Comparison of ENCODE assay signal across 12 mouse cellular contexts in the genomic region with DNA sequence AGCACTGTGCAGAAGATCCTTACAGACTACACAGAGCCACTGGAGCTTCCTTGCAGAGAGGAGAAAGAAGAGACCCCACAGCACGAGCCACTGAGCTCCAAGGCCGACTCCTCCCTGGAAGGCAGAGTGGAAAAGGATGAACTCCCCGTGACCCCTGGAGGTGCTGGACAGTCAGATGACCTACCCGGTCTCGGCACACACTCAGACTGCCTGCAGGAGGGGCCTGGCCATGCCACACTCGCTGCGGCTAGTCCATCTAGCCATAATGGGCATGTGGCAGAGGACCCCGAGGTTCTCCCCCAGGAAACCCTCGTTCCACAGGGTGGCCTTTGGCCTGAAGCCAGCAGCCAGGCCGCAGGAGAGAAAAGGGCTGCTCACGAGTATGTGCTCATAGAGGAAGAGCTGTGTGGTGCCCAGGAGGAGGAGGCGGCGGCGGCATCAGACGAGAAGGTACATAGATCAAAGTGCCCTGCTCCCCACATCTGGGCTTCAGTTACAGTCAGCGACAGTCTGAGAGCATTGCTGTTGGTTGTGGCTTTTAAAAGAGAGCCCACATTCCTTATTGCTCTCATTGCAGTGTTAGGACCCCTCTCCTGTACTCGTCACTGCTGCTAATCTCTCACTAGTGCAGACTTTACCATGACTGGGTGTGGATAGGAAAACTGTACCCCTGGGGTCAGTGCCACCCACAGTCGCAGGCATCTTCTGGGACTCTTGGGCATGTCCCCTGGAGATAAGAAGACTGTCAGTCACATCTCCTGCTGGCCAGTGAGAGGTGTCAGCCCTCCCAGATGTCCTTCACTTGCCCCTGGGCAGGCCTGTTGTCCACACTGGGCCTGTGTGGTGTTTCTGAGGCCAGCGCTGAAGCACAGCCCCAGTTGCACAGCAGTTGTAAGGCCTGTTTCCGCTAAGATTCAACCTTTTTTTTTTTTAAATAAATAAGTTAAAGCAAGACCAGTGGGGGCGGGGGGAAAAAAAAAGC. TPM values are rescaled to one million over a fixed set of nuclear protein-coding genes. Genes with fewer than 3 reads are reported as not detected.
DNase-seq lines count a peak whose midpoint lies in the region; ATAC-seq lines count a peak whose summit lies in the region.
"Had no signal": no experiment of that assay in that cellular context is flagged by ENCODE, and none has a peak within 500 bp of the region (broad histone marks: within the 10 kb centered on the region; RNA-seq: fewer than 3 reads in every experiment).

No protein-coding gene starts in this region.

- H3K4me1 ChIP-seq in heart, embryonic 11.5 days (ENCODE audit: control insufficient read depth, insufficient read depth, low read length), result peaks cover 8% of the 10 kb centered on the region

- WGBS in heart, embryonic 11.5 days (ENCODE audit: insufficient replicate concordance), result 46% methylated on average over 21 of the region's 21 CpGs

- H3K27ac ChIP-seq in heart, embryonic 11.5 days (ENCODE audit: low read depth, low read length), result peak overlapping the region; percentile 79
- H3K27ac ChIP-seq: hindbrain, embryonic 14.5 days had no signal

- DNase-seq in heart, postnatal 14 days, result no peak
- peak; percentile 12 for DNase-seq in adrenal gland, postnatal 25 days
- peak; percentile 44 to 65 for DNase-seq in kidney, adult 8-10 months
- DNase-seq in thymus, adult 18-20 months, result peak; percentile 43 to 63
- no peak for DNase-seq in liver
- no peak for DNase-seq in spleen, adult 18-20 months

- peak overlapping the region; percentile 34; the same call in 1 of the 2 replicates for H3K9ac ChIP-seq in heart, embryonic 11.5 days (ENCODE audit: low read depth, low read length)
- H3K9ac ChIP-seq: hindbrain, embryonic 14.5 days had no signal

- intact Hi-C loops in heart, postnatal 14 days (cut with DNase I), result no loop called here

- ATAC-seq in heart, embryonic 11.5 days (replicated peaks; ENCODE audit: insufficient number of reproducible peaks, low FRiP score, low TSS enrichment), result peak; percentile 73
- ATAC-seq in megakaryocyte-erythroid progenitor cell, adult 5-6 weeks (replicated peaks; ENCODE audit: low FRiP score, low TSS enrichment, poor library complexity, severe bottlenecking), result no peak
- ATAC-seq: forebrain, embryonic 14.5 days had no signal

- no peaks in the 10 kb centered on the region for H3K9me3 ChIP-seq in heart, embryonic 11.5 days (replicated peaks; ENCODE audit: control insufficient read depth, low read length)

- H3K4me3 ChIP-seq in heart, embryonic 11.5 days (ENCODE audit: low read depth, low read length), result 0 out of 2 replicates have a peak overlapping the region, but pooled peaks have one; percentile 6

- peak overlapping the region; percentile 39 for H3K4me2 ChIP-seq in heart, embryonic 11.5 days
- H3K4me2 ChIP-seq: hindbrain, embryonic 14.5 days had no signal

- H3K36me3 ChIP-seq in heart, embryonic 11.5 days (ENCODE audit: control insufficient read depth, insufficient read depth, low read length), result peaks cover 6% of the 10 kb centered on the region; the same call in 1 of the 2 replicates

- H3K27me3 ChIP-seq in heart, embryonic 11.5 days (ENCODE audit: control insufficient read depth, insufficient read depth, low read length), result no peaks in the 10 kb centered on the region

RNA-seq across cellular contexts. Expression of a gene that starts 15.5 kb away (rescaled TPM):
- 19.4 and 19.9 TPM in 2 replicates for polyA plus RNA-seq in heart, embryonic 11.5 days (2014; fragmentation: Nextera tagmentation; extraction: Ambion mirVana)
- 1 to 10 TPM; 7.0 to 7.5 TPM for total RNA-seq in heart, postnatal 14 days (2021)
- 10.3 and 11.6 TPM in 2 replicates for total RNA-seq in adrenal gland, postnatal 25 days (2021)
- total RNA-seq in megakaryocyte-erythroid progenitor cell, adult 5-6 weeks (2014; fragmentation: Nextera tagmentation), result 18.7 and 27.8 TPM in 2 replicates
- 31.5 and 35.8 TPM in 2 replicates for total RNA-seq in megakaryocyte-erythroid progenitor cell, adult 5-6 weeks (2017)

RNA-seq across cellular contexts. Expression of a gene that starts 32.4 kb away (rescaled TPM):
- 0.08 and 0.21 TPM in 2 replicates for polyA plus RNA-seq in heart, embryonic 11.5 days (2014; fragmentation: Nextera tagmentation; extraction: Ambion mirVana)
- total RNA-seq in heart, postnatal 14 days (2021), result under 1 TPM; 0.22 TPM
- not detected in 2 replicates for total RNA-seq in adrenal gland, postnatal 25 days (2021)
- not detected in 2 replicates for total RNA-seq in megakaryocyte-erythroid progenitor cell, adult 5-6 weeks (2014; fragmentation: Nextera tagmentation)
- total RNA-seq in megakaryocyte-erythroid progenitor cell, adult 5-6 weeks (2017), result not detected in 2 replicates
- total RNA-seq: common myeloid progenitor, adult 5-6 weeks; layer of hippocampus, postnatal 25 days had no signal

RNA-seq across cellular contexts. Expression of a gene that starts 41.8 kb away (rescaled TPM):
- 19.1 and 24.0 TPM in 2 replicates for polyA plus RNA-seq in heart, embryonic 11.5 days (2014; fragmentation: Nextera tagmentation; extraction: Ambion mirVana)
- 10 to 100 TPM; 35.4 to 36.0 TPM for total RNA-seq in heart, postnatal 14 days (2021)
- total RNA-seq in adrenal gland, postnatal 25 days (2021), result 43.1 and 47.8 TPM in 2 replicates
- total RNA-seq in megakaryocyte-erythroid progenitor cell, adult 5-6 weeks (2014; fragmentation: Nextera tagmentation), result 5.5 and 17.0 TPM in 2 replicates
- total RNA-seq in megakaryocyte-erythroid progenitor cell, adult 5-6 weeks (2017), result 14.7 and 26.0 TPM in 2 replicates

Comparison
In these comparisons a context has a peak if more than half of its experiments do, and no peak if none do; other contexts are left out.
1. DNase-seq: peak in adrenal gland, postnatal 25 days (single experiment), kidney, adult 8-10 months (2 of 2) and thymus, adult 18-20 months (2 of 2); none in heart, postnatal 14 days (0 of 2), liver (single experiment) and spleen, adult 18-20 months (0 of 2).